Mouse (Mus musculus) G1E (cell line): ENCODE results near the gene Ttc21b. TPM values are rescaled to one million over a fixed set of nuclear protein-coding genes. Genes with fewer than 3 reads are reported as not detected.

Source experiments
- ATAC-seq: 2 replicates; pipeline ENCODE4 v1.8.0; 2016; ENCODE audit warnings: mild to moderate bottlenecking; ENCODE audit not compliant: insufficient number of reproducible peaks, poor library complexity, low FRiP score, severe bottlenecking; ENCODE audit errors: extremely low read depth
- DNase-seq: peaks from one replicate; pipeline ENCODE4 v3.0.0; 2012; ENCODE audit warnings: low spot score
- H3K27me3 ChIP-seq: 2 replicates; pipeline ENCODE4 v1.6.1; 2012; ENCODE audit warnings: mild to moderate bottlenecking, low read length, inconsistent platforms; ENCODE audit not compliant: insufficient read depth
- H3K36me3 ChIP-seq: replicated peaks from 2 replicates; pipeline ENCODE3; 2012; ENCODE audit warnings: mild to moderate bottlenecking, inconsistent platforms
- H3K4me1 ChIP-seq: 2 replicates; pipeline ENCODE4 v1.6.1; 2012; ENCODE audit warnings: low read depth, low read length, inconsistent platforms, mixed read lengths; ENCODE audit not compliant: insufficient read depth
- H3K4me3 ChIP-seq: 2 replicates; pipeline ENCODE4 v1.5.1; 2012; ENCODE audit warnings: low read depth, mild to moderate bottlenecking, inconsistent platforms, low read length, moderate library complexity, mixed read lengths
- H3K9me3 ChIP-seq: replicated peaks from 2 replicates; pipeline ENCODE4 v1.6.1; 2012; ENCODE audit warnings: inconsistent platforms
- CTCF ChIP-seq: IDR thresholded peaks from 2 replicates; pipeline ENCODE4 v1.5.1; 2012; ENCODE audit warnings: low read depth, low read length, inconsistent platforms, mixed read lengths
- GATA1 ChIP-seq: IDR thresholded peaks from 2 replicates; pipeline ENCODE4 v1.6.1; 2012; ENCODE audit warnings: borderline replicate concordance, low read length, inconsistent platforms, mixed read lengths
- GATA2 ChIP-seq: IDR thresholded peaks from 2 replicates; pipeline ENCODE4 v1.6.1; 2012; ENCODE audit warnings: low read depth, low read length, inconsistent platforms, borderline replicate concordance
- POLR2AphosphoS5 ChIP-seq: IDR thresholded peaks from 2 replicates; pipeline ENCODE4 v1.6.1; 2012; ENCODE audit warnings: low read depth, low read length, inconsistent platforms; ENCODE audit not compliant: insufficient replicate concordance
- TAL1 ChIP-seq: conservative IDR thresholded peaks from 2 replicates; pipeline ENCODE4 v1.6.1; 2012; ENCODE audit warnings: low read depth, low read length, inconsistent platforms, mixed read lengths
- polyA plus RNA-seq: library from polyadenylated mRNA; stranded (reverse); fragments of >175 nt; gene quantifications from 2 replicates; pipeline ENCODE4 v1.2.3, GENCODE M21; 2012
- total RNA-seq, 2 experiments: library from RNA; stranded (forward) in 1 of 2; stranded (reverse) in 1 of 2; fragments of 200-1000 nt in 1 of 2; fragments of >200 nt in 1 of 2; fragmentation: Nextera tagmentation in 1 of 2; gene quantifications; 2 replicates each; pipeline ENCODE4 v1.2.3; 2014 to 2017

The Ttc21b gene
- total and polyA plus RNA-seq, 3 experiments: 0.05 TPM; not detected in 2

GRCm38 (mm10) chr2:66177886-66178847, 78.2 kb downstream of the Ttc21b start:
- ATAC-seq: no peak

GRCm38 (mm10) chr2:66177017-66177416, 79.4 kb downstream of the Ttc21b start:
- Histone ChIP-seq H3K27me3 (no peaks in the 10 kb centered on the region), H3K4me1 (no peaks in the 10 kb centered on the region), H3K36me3 (no peaks in the 10 kb centered on the region), H3K4me3 (no peak overlapping the region), H3K9me3 (peaks cover 30% of the 10 kb centered on the region)
- no peak for TF ChIP-seq CTCF
- no peak for TF ChIP-seq POLR2AphosphoS5
- no peak for TF ChIP-seq GATA2
- TF ChIP-seq TAL1: no peak
- TF ChIP-seq GATA1: no peak
- ATAC-seq (no peak), DNase-seq (no peak)

More at GRCm38 (mm10) chr2:66177886-66178847, 78.2 kb downstream of the Ttc21b start:
- Histone ChIP-seq H3K4me3 (no peak overlapping the region), H3K36me3 (no peaks in the 10 kb centered on the region), H3K4me1 (no peaks in the 10 kb centered on the region), H3K27me3 (no peaks in the 10 kb centered on the region), H3K9me3 (peaks cover 36% of the 10 kb centered on the region)
- no peak for TF ChIP-seq GATA2
- no peak for TF ChIP-seq TAL1
- no peak for TF ChIP-seq POLR2AphosphoS5
- TF ChIP-seq GATA1: no peak
- TF ChIP-seq CTCF: no peak
- DNase-seq: no peak

GRCm38 (mm10) chr2:66173134-66173533, 83.3 kb downstream of the Ttc21b start:
- H3K4me1 ChIP-seq: no peaks in the 10 kb centered on the region
- TF ChIP-seq TAL1 (no peak), GATA2 (no peak), GATA1 (no peak), POLR2AphosphoS5 (no peak), CTCF (no peak)
- no peak for ATAC-seq
- no peaks in the 10 kb centered on the region for H3K36me3 ChIP-seq
- no peak overlapping the region for H3K4me3 ChIP-seq
- DNase-seq: no peak
- peaks cover 29% of the 10 kb centered on the region for H3K9me3 ChIP-seq
- H3K27me3 ChIP-seq: no peaks in the 10 kb centered on the region

GRCm38 (mm10) chr2:66171643-66172042, 84.8 kb downstream of the Ttc21b start:
- DNase-seq (no peak), ATAC-seq (no peak)
- no peaks in the 10 kb centered on the region for H3K4me1 ChIP-seq

GRCm38 (mm10) chr2:66170721-66171120, 85.7 kb downstream of the Ttc21b start:
- DNase-seq (no peak), ATAC-seq (no peak)
- Histone ChIP-seq H3K27me3 (no peaks in the 10 kb centered on the region), H3K4me1 (no peaks in the 10 kb centered on the region), H3K9me3 (peaks cover 20% of the 10 kb centered on the region), H3K4me3 (no peak overlapping the region), H3K36me3 (no peaks in the 10 kb centered on the region)
- TF ChIP-seq GATA2 (no peak), CTCF (no peak), GATA1 (no peak), POLR2AphosphoS5 (no peak), TAL1 (no peak)

More at GRCm38 (mm10) chr2:66171643-66172042, 84.8 kb downstream of the Ttc21b start:
- no peaks in the 10 kb centered on the region for H3K36me3 ChIP-seq
- H3K9me3 ChIP-seq: peaks cover 23% of the 10 kb centered on the region
- H3K4me3 ChIP-seq: no peak overlapping the region
- TF ChIP-seq POLR2AphosphoS5: no peak
- H3K27me3 ChIP-seq: no peaks in the 10 kb centered on the region

GRCm38 (mm10) chr2:66165025-66165424, 91.4 kb downstream of the Ttc21b start:
- Histone ChIP-seq H3K4me3 (no peak overlapping the region), H3K36me3 (no peaks in the 10 kb centered on the region), H3K9me3 (peaks cover 13% of the 10 kb centered on the region), H3K4me1 (no peaks in the 10 kb centered on the region), H3K27me3 (no peaks in the 10 kb centered on the region)
- no peak for ATAC-seq
- DNase-seq: no peak
- TF ChIP-seq POLR2AphosphoS5 (no peak), GATA1 (no peak), CTCF (no peak)
